In the genomic region with DNA sequence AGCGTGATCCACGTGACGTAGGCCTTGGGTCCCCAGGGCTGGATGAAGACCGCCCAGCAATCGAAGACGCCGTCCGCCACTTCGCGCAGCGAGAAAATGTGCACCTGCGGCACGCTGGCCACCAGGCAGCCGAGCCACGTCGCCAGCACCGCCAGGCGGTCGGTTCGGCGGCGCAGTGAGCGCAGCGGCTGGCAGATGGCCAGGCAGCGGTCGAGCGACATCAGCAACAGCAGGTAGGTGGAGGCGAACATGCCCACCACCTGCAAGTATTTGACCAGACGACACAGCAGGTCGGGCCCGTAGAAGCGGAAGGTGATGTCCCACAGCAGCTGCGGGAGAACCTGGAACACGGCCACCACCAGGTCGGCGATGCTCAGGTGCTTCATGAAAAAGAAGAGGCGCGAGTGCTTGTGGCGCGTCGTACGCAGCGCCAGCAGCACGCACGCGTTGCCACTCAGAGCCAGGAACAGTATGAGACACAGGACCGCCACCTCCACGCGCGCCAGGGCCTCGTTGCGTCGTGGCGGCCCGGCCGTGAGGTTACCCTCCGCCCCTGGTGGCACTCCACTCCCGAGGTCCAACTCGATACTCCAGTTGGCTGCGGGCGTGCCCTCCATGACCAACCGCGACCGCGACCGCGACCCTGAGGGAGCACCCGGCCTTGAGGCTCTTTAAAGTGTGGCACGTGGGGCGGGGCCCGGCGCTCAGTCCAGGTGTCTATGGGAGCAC, we compare ENCODE assay signal across 10 mouse cellular contexts. TPM values are rescaled to one million over a fixed set of nuclear protein-coding genes. Genes with fewer than 3 reads are reported as not detected.
A peak's percentile ranks its signal among the peaks of the same experiment; 100 is the strongest.
DNase-seq lines count a peak whose midpoint lies in the region; ATAC-seq lines count a peak whose summit lies in the region.
"Had no signal": no experiment of that assay in that cellular context is flagged by ENCODE, and none has a peak within 500 bp of the region (broad histone marks: within the 10 kb centered on the region; RNA-seq: fewer than 3 reads in every experiment).

No protein-coding gene starts in this region.

- 5% methylated on average over 68 of the region's 72 CpGs for WGBS in hindbrain, embryonic 16.5 days

- H3K4me3 ChIP-seq in hindbrain, embryonic 16.5 days (ENCODE audit: low read length), result peak overlapping the region; percentile 44
- H3K4me3 ChIP-seq: erythroblast, embryonic 14.5 days; myocyte had no signal

- no peak overlapping the region for H3K27ac ChIP-seq in hindbrain, embryonic 16.5 days (ENCODE audit: low read depth, low read length)

- peak overlapping the region; percentile 54 for H3K9ac ChIP-seq in hindbrain, embryonic 16.5 days (ENCODE audit: low read depth, low read length)

- H3K9me3 ChIP-seq in hindbrain, embryonic 16.5 days (ENCODE audit: control insufficient read depth, low read length), result no peaks in the 10 kb centered on the region

- peak; percentile 35; the same call in 1 of the 2 replicates for ATAC-seq in hindbrain, embryonic 16.5 days

- H3K4me1 ChIP-seq in hindbrain, embryonic 16.5 days (ENCODE audit: control insufficient read depth, insufficient read depth, low read depth, low read length), result peaks cover 13% of the 10 kb centered on the region

- H3K27me3 ChIP-seq in hindbrain, embryonic 16.5 days (replicated peaks; ENCODE audit: control insufficient read depth, insufficient read depth, low read length), result peaks cover 30% of the 10 kb centered on the region

- H3K4me2 ChIP-seq in hindbrain, embryonic 16.5 days (ENCODE audit: low read length), result peak overlapping the region; percentile 66

- peak; percentile 31 to 52 for DNase-seq in cerebellum, postnatal 14 days
- DNase-seq in cerebellum, adult 9-10 months, result no peak
- DNase-seq in urinary bladder, adult 2 months (ENCODE audit: low spot score), result peak; percentile 26
- DNase-seq in urinary bladder, postnatal 25 days (ENCODE audit: low spot score), result no peak
- DNase-seq in mesoderm, embryonic 11.5 days (ENCODE audit: low read depth, low spot score), result peak; percentile 36
- DNase-seq in urinary bladder, adult 18-20 months (ENCODE audit: low spot score in 2 of 2), result no peak
- DNase-seq in layer of hippocampus, postnatal 25 days (ENCODE audit: extremely low spot score in 1 of 2, low spot score in 1 of 2), result no peak

- H3K36me3 ChIP-seq in hindbrain, embryonic 16.5 days (ENCODE audit: control insufficient read depth, insufficient read depth, low read length), result no peaks in the 10 kb centered on the region

RNA-seq across cellular contexts. Expression of gene Oxtr, which starts 0.4 kb away (rescaled TPM):
- 0.75 and 0.81 TPM in 2 replicates for polyA plus RNA-seq in urinary bladder, adult 2 months (2012; rRNA removed)
- polyA plus RNA-seq in hindbrain, embryonic 16.5 days (2015; fragmentation: Nextera tagmentation; extraction: Ambion mirVana), result 2.4 and 2.9 TPM in 2 replicates
- total RNA-seq in layer of hippocampus, postnatal 25 days (2021), result 1 to 10 TPM; 7.2 to 9.9 TPM
- polyA plus RNA-seq: erythroblast, embryonic 14.5 days had no signal

RNA-seq across cellular contexts. Expression of gene Cav3, which starts 30.0 kb away (rescaled TPM):
- polyA plus RNA-seq in urinary bladder, adult 2 months (2012; rRNA removed), result 23.7 and 23.8 TPM in 2 replicates
- 2.3 TPM in 1 of 2 replicates, not detected in the other for polyA plus RNA-seq in hindbrain, embryonic 16.5 days (2015; fragmentation: Nextera tagmentation; extraction: Ambion mirVana)
- under 1 TPM; 0.69 to 0.96 TPM for total RNA-seq in layer of hippocampus, postnatal 25 days (2021)
- polyA plus RNA-seq: erythroblast, embryonic 14.5 days had no signal

Comparison
In these comparisons a context has a peak if more than half of its experiments do, and no peak if none do; other contexts are left out.
1. DNase-seq: peak in cerebellum, postnatal 14 days (2 of 2), urinary bladder, adult 2 months (single experiment) and mesoderm, embryonic 11.5 days (single experiment); none in cerebellum, adult 9-10 months (single experiment), urinary bladder, postnatal 25 days (single experiment), urinary bladder, adult 18-20 months (0 of 2) and layer of hippocampus, postnatal 25 days (0 of 2).